Mouse (Mus musculus) midbrain, embryonic 13.5 days (tissue): Measurements from ENCODE around the gene Fkbp10. TPM values are rescaled to one million over a fixed set of nuclear protein-coding genes. Genes with fewer than 3 reads are reported as not detected.

Experiments
- ATAC-seq: fragments of 200-750 bp; cut with Nextera tagmentation; 2 replicates; pipeline ENCODE4 v1.8.0; 2017; ENCODE audit warnings: mild to moderate bottlenecking, moderate TSS enrichment, moderate library complexity
- H3K27ac ChIP-seq: fragments of 300-500 bp; sonication (generic); 2 replicates; pipeline ENCODE4 v1.5.1; 2015; ENCODE audit warnings: inconsistent platforms, mild to moderate bottlenecking, moderate library complexity
- H3K27me3 ChIP-seq: fragments of 300-500 bp; sonication (generic); 2 replicates; pipeline ENCODE4 v1.6.1; 2015; ENCODE audit warnings: mild to moderate bottlenecking, inconsistent platforms
- H3K36me3 ChIP-seq: fragments of 300-500 bp; sonication (generic); 2 replicates; pipeline ENCODE4 v1.6.1; 2015; ENCODE audit warnings: mild to moderate bottlenecking, inconsistent platforms
- H3K4me1 ChIP-seq: fragments of 300-500 bp; sonication (generic); replicated peaks from 2 replicates; pipeline ENCODE4 v1.6.1; 2015; ENCODE audit warnings: inconsistent platforms
- H3K4me2 ChIP-seq: fragments of 300-500 bp; sonication (generic); replicated peaks from 2 replicates; pipeline ENCODE4 v1.6.1; 2015; ENCODE audit warnings: moderate library complexity, mild to moderate bottlenecking, inconsistent platforms
- H3K4me3 ChIP-seq: fragments of 300-500 bp; sonication (generic); replicated peaks from 2 replicates; pipeline ENCODE4 v1.5.1; 2015; ENCODE audit warnings: mild to moderate bottlenecking, inconsistent platforms
- H3K9ac ChIP-seq: fragments of 300-500 bp; sonication (generic); replicated peaks from 2 replicates; pipeline ENCODE4 v1.6.1; 2015; ENCODE audit warnings: mild to moderate bottlenecking, inconsistent platforms
- H3K9me3 ChIP-seq: fragments of 300-500 bp; sonication (generic); 2 replicates; pipeline ENCODE4 v1.6.1; 2016; ENCODE audit warnings: mild to moderate bottlenecking, inconsistent platforms
- WGBS: fragments of 180-500 bp; shearing (Covaris S2); methylation state at CpG from one replicate; pipeline ENCODE4 v1.1.7; 2015; 5-methylcytosine and 5-hydroxymethylcytosine counted together
- polyA plus RNA-seq: library from polyadenylated mRNA; unstranded; fragments of >200 nt; fragmentation: Nextera tagmentation; extraction: Ambion mirVana; gene quantifications from 2 replicates; pipeline ENCODE4 v1.2.1, GENCODE M21; 2015

Gene Fkbp10
- polyA plus RNA-seq, 1 experiment from 2014 or later: 19.9 TPM

DNA sequence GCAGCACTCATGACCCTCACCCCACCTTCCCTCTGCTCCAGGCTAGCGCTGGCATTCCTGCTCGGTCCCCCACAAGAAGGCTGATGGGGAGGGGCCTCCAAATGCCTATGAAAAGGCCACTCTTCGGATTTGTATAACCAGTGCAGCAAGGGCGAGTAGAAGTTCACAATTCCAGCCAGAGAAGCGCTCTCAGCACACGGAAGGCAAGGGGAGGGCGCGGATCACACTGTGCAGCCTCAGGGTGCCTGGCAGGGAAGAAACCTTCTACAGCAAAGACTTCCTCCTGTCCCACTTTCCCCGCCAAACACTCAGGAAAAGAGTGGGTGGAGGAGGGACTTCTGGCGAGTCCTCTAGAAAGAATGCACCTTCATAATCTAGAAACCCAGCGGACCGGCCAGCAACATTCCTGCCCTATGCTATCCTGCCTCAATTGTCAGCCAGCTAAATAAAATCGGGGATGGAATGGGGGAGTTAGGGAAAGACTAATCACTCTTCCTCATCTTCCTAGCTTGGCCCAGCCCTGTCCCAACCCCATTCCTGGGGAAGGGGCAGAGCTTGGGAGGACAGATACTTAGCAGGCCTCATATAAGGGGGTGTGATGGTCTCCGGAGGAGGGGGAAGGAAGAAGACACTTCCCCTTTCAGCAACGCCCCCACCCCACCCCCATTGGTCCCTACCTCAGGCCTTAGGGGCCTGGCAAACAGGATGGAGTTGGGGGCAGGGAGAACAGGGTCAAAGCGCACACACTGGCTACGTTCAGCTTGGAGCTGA is 19.5 kb upstream of the Fkbp10 start:
- H3K27me3 ChIP-seq: peaks cover 21% of the 10 kb centered on the region
- H3K27ac ChIP-seq: no peak overlapping the region
- no peaks in the 10 kb centered on the region for H3K36me3 ChIP-seq
- H3K9me3 ChIP-seq: no peaks in the 10 kb centered on the region
- WGBS: 28% methylated on average over 17 of the region's 17 CpGs
- peak overlapping the region; percentile 79 for H3K9ac ChIP-seq
- peak overlapping the region; percentile 65 for H3K4me2 ChIP-seq
- peaks cover 27% of the 10 kb centered on the region for H3K4me1 ChIP-seq
- H3K4me3 ChIP-seq: peak overlapping the region; percentile 77
- ATAC-seq: no peak

GRCm38 (mm10) chr11:100396886-100397599 is 18.5 kb upstream of the Fkbp10 start:
- ATAC-seq: peak; percentile 43
- WGBS: 3% methylated on average over 32 of the region's 42 CpGs
- Histone ChIP-seq H3K4me3 (peak overlapping the region; percentile 77), H3K4me2 (peak overlapping the region; percentile 65), H3K4me1 (peaks cover 23% of the 10 kb centered on the region), H3K27ac (peak overlapping the region; percentile 75), H3K9ac (peak overlapping the region; percentile 79), H3K27me3 (peaks cover 21% of the 10 kb centered on the region), H3K36me3 (no peaks in the 10 kb centered on the region), H3K9me3 (no peaks in the 10 kb centered on the region)

- peak within 1 kb of the TSS; percentile 77 for H3K4me3 ChIP-seq
- peak; percentile 99 for ATAC-seq
- WGBS: under 1% methylated on average over 37 of the region's 37 CpGs
- no peaks in the 10 kb centered on the region for H3K36me3 ChIP-seq
- peaks cover 21% of the 10 kb centered on the region for H3K27me3 ChIP-seq
- H3K9ac ChIP-seq: peak within 1 kb of the TSS; percentile 79
- H3K27ac ChIP-seq: peak within 1 kb of the TSS; percentile 75
- H3K4me1 ChIP-seq: peaks cover 26% of the 10 kb centered on the region
- H3K4me2 ChIP-seq: peak within 1 kb of the TSS; percentile 65
- H3K9me3 ChIP-seq: no peaks in the 10 kb centered on the region
Observed at GRCm38 (mm10) chr11:100397600-100398389, 17.7 kb upstream of the Fkbp10 start, which contains the start of gene Jup. Gene Jup, minus strand, starts transcription at chr11:100397763.

GRCm38 (mm10) chr11:100398517-100398916 is 17.0 kb upstream of the Fkbp10 start:
- no peak overlapping the region for H3K27ac ChIP-seq
- ATAC-seq: no peak
- H3K4me1 ChIP-seq: peaks cover 27% of the 10 kb centered on the region
- H3K9me3 ChIP-seq: no peaks in the 10 kb centered on the region
- H3K4me3 ChIP-seq: no peak overlapping the region
- no peaks in the 10 kb centered on the region for H3K36me3 ChIP-seq
- H3K4me2 ChIP-seq: no peak overlapping the region
- no peak overlapping the region for H3K9ac ChIP-seq
- 94% methylated on average over 7 of the region's 7 CpGs for WGBS
- H3K27me3 ChIP-seq: peaks cover 21% of the 10 kb centered on the region

DNA sequence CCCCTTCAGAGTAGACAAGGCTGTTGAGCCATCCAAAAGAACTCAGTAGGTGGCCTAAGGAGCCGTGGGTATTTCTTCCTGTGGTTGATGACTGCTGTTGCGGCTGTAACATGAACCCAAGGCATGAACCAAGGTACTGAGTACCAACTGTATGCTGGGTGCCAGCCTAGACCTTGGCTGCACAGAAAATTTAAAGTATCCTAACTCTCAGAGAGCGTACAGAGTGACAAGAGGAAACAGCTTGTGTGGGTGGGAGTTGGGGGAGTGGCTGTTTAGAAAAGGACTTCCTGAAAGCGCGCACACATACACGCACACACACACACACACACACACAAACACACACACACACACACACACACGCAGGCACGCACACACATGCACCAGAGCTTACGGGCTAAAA is 16.2 kb upstream of the Fkbp10 start:
- H3K36me3 ChIP-seq: no peaks in the 10 kb centered on the region
- 82% methylated on average over 9 of the region's 9 CpGs for WGBS
- no peak for ATAC-seq
- no peak overlapping the region for H3K27ac ChIP-seq
- peaks cover 21% of the 10 kb centered on the region for H3K27me3 ChIP-seq
- H3K4me2 ChIP-seq: no peak overlapping the region
- no peaks in the 10 kb centered on the region for H3K9me3 ChIP-seq
- H3K9ac ChIP-seq: no peak overlapping the region
- H3K4me1 ChIP-seq: peaks cover 30% of the 10 kb centered on the region
- no peak overlapping the region for H3K4me3 ChIP-seq

DNA sequence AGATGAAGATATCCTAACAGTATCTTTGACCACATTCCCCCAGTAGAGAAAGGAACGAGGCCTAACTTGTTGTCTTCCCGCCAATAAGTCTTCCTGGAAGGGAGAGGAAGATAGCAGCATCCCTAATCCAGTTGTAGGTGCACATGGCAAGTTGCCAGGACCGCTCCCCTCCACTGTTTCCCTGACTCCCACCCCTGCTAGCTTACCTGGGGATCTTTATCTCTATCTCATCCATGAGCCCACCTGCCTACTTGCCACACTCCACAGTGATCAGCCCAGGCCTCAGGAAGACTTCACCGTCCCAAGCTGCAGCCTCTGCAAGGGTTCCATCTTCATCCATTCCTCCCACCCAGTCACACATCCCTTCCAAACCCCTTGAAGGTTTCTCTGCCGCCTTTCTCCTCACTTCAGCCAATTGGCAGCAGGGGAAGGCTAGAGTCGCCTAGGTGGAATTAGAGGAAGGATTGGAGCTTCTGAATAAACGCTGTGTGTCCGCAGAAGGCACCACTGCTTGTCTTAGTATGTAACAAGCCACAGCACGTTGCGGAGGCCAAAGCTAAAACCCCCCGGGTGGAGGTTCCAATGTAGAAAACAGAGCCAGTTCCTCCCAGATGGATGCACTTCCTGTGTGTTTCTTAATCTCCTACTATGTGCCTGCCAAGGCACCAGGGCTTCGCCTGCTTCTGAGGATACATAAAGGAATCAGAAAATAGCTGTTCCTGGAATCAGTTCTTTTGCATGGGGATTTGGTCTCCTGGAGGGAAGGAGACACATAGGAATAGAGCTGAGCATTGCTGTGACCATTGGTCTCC is 15.6 kb upstream of the Fkbp10 start:
- H3K4me3 ChIP-seq: no peak overlapping the region
- peaks cover 30% of the 10 kb centered on the region for H3K4me1 ChIP-seq
- ATAC-seq: no peak
- no peak overlapping the region for H3K9ac ChIP-seq
- no peak overlapping the region for H3K4me2 ChIP-seq
- H3K36me3 ChIP-seq: no peaks in the 10 kb centered on the region
- no peak overlapping the region for H3K27ac ChIP-seq
- 77% methylated on average over 12 of the region's 12 CpGs for WGBS
- H3K27me3 ChIP-seq: peaks cover 21% of the 10 kb centered on the region
- H3K9me3 ChIP-seq: no peaks in the 10 kb centered on the region

DNA sequence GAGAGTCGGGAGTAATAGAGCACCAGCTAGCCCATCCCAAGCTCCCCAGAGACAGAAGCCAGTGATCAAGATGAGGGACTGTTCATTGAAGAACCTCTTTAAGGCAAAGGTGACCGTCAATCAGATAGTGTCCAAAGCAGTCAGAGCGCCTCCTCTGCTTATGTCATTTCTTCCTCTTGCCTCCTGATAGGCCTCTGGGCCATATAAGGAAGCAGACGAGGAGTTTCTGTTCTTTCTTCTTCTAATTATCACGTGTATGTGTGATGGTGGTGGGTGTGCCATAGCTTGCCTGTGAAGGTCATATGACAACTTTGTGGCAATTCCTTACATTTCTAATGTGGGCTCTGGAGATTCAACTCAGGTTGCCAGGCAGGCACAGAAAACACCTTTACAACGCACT is 14.7 kb upstream of the Fkbp10 start:
- no peaks in the 10 kb centered on the region for H3K36me3 ChIP-seq
- no peak overlapping the region for H3K4me2 ChIP-seq
- H3K27ac ChIP-seq: no peak overlapping the region
- no peaks in the 10 kb centered on the region for H3K9me3 ChIP-seq
- H3K4me3 ChIP-seq: no peak overlapping the region
- peaks cover 12% of the 10 kb centered on the region for H3K27me3 ChIP-seq
- no peak overlapping the region for H3K9ac ChIP-seq
- peaks cover 21% of the 10 kb centered on the region for H3K4me1 ChIP-seq
- ATAC-seq: no peak
- 83% methylated on average over 6 of the region's 6 CpGs for WGBS

GRCm38 (mm10) chr11:100402240-100402639 is 13.3 kb upstream of the Fkbp10 start:
- no peak overlapping the region for H3K4me2 ChIP-seq
- WGBS: 50% methylated on average over 6 of the region's 6 CpGs
- no peaks in the 10 kb centered on the region for H3K9me3 ChIP-seq
- no peak overlapping the region for H3K4me3 ChIP-seq
- H3K27ac ChIP-seq: no peak overlapping the region
- H3K27me3 ChIP-seq: no peaks in the 10 kb centered on the region
- H3K9ac ChIP-seq: no peak overlapping the region
- peaks cover 7% of the 10 kb centered on the region for H3K4me1 ChIP-seq
- no peak for ATAC-seq
- no peaks in the 10 kb centered on the region for H3K36me3 ChIP-seq

- Histone ChIP-seq H3K36me3 (no peaks in the 10 kb centered on the region), H3K9me3 (no peaks in the 10 kb centered on the region), H3K27ac (no peak overlapping the region), H3K4me1 (peaks cover 7% of the 10 kb centered on the region), H3K27me3 (no peaks in the 10 kb centered on the region), H3K9ac (no peak overlapping the region), H3K4me2 (no peak overlapping the region), H3K4me3 (no peak overlapping the region)
- no peak for ATAC-seq
- WGBS: 82% methylated on average over 2 of the region's 2 CpGs
Observed at GRCm38 (mm10) chr11:100402682-100403081, 12.8 kb upstream of the Fkbp10 start.

GRCm38 (mm10) chr11:100403445-100404134 is 11.9 kb upstream of the Fkbp10 start:
- no peaks in the 10 kb centered on the region for H3K9me3 ChIP-seq
- H3K4me2 ChIP-seq: no peak overlapping the region
- no peaks in the 10 kb centered on the region for H3K27me3 ChIP-seq
- H3K27ac ChIP-seq: no peak overlapping the region
- no peak overlapping the region for H3K4me3 ChIP-seq
- no peak overlapping the region for H3K9ac ChIP-seq
- ATAC-seq: no peak
- WGBS: 69% methylated on average over 10 of the region's 10 CpGs
- H3K4me1 ChIP-seq: peaks cover 7% of the 10 kb centered on the region
- no peaks in the 10 kb centered on the region for H3K36me3 ChIP-seq
